Mouse (Mus musculus): ENCODE measurements around the gene Frrs1l.

The Frrs1l gene

DNA sequence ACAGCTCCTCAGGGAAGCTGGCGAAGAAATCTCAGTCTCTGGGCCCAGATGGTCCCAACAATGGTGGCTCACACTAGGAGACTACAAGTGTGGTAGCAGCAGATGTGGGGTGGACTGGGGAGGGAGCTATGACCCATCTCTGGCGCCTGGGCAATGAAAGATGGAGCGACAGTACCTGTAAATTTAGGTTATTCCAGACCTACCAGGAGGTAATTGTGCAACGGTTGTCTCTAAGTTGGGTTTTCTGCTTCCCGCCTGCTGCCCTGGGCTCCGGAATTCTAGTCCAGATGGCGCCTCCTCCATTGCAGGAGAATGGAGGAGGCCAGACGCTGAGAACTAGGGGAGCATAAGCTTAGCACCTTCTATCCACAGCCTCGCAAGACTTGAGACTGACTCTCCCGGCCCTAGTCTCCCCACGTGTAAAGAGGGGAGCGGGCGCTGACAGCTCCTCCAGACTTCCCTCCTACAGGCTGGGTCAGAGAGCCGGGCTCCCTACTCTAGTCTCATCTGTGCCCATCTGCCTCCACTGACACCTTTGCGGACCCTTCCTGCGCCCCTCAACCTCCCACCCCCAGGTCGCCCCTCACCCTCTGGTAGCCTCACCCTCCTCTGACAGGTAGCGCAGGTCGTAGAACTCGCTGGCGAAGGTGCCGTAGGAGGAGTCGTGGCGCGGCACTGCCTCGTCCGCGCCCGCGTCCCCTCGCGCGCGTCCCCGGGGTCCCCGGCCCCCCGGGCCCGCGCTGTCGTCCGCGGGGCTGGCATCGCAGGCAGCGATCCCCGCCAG is 568 bp downstream of the Frrs1l start:
- ATAC-seq (ENCODE audit: insufficient number of reproducible peaks, low FRiP score, low TSS enrichment): peak; percentile 78

- no peak for ATAC-seq (ENCODE audit: insufficient number of reproducible peaks, low FRiP score, low TSS enrichment)
Measured at GRCm38 (mm10) chr4:56965586-56966179, 24.5 kb downstream of the Frrs1l start.

DNA sequence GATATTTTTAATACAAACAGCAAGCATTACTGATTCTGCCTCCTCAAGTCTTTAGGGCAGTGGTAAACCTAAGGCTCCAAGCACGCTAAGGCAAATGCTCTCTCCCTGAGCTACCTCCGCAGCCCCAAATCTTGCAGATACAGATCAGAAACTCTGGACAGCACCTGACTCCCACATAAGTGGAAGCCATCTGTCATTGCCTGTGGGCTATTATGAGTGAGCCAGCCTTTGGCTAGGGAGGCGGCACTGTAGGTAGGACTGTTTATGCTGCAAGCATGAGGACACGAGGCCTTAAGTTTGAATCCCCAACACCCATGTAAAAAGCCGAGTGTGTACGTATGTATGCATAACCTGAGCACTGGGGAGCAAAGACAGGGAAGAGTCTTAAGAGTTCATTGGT is 26.5 kb downstream of the Frrs1l start:
- ATAC-seq (ENCODE audit: insufficient number of reproducible peaks, low FRiP score, low TSS enrichment): peak; percentile 81

DNA sequence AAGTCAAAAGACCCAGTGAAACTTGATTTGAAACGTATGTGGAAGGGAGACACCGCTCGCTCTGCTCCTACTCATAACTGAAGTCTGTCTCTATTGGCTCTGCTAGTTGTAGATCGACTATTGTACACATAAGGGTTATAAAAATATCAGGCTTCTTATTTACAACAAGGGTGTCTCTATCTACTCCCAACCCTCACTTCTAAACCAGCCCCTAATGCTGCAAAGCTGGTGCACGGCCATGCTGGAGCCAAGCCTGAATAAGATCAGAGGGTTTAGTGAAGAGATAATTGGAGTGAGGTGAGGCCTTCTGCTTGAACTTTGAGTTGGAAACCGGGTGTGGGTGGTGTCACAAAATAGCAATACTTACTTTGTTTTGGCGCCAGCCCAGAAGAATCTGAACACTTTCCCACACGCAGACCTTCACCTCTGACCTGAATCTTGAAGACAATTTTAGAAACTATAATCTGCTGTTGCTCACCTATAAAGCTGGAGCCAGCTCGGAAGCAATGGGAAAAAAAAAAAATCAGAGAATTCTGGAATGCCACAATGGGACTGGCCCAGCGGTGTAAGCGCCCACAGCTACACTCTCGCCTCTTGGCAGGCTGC is 28.8 kb downstream of the Frrs1l start:
- ATAC-seq (ENCODE audit: insufficient number of reproducible peaks, low FRiP score, low TSS enrichment): no peak

GRCm38 (mm10) chr4:56957518-56957917 is 32.7 kb downstream of the Frrs1l start:
- ATAC-seq (ENCODE audit: insufficient number of reproducible peaks, low FRiP score, low TSS enrichment): no peak

GRCm38 (mm10) chr4:56953235-56953634 is 37.0 kb downstream of the Frrs1l start:
- ATAC-seq (ENCODE audit: insufficient number of reproducible peaks, low FRiP score, low TSS enrichment): no peak

- ATAC-seq (ENCODE audit: insufficient number of reproducible peaks, low FRiP score, low TSS enrichment): no peak
Measured at GRCm38 (mm10) chr4:56951701-56952100, 38.5 kb downstream of the Frrs1l start.

GRCm38 (mm10) chr4:56949494-56949893 is 40.7 kb downstream of the Frrs1l start:
- ATAC-seq (ENCODE audit: insufficient number of reproducible peaks, low FRiP score, low TSS enrichment): no peak

DNA sequence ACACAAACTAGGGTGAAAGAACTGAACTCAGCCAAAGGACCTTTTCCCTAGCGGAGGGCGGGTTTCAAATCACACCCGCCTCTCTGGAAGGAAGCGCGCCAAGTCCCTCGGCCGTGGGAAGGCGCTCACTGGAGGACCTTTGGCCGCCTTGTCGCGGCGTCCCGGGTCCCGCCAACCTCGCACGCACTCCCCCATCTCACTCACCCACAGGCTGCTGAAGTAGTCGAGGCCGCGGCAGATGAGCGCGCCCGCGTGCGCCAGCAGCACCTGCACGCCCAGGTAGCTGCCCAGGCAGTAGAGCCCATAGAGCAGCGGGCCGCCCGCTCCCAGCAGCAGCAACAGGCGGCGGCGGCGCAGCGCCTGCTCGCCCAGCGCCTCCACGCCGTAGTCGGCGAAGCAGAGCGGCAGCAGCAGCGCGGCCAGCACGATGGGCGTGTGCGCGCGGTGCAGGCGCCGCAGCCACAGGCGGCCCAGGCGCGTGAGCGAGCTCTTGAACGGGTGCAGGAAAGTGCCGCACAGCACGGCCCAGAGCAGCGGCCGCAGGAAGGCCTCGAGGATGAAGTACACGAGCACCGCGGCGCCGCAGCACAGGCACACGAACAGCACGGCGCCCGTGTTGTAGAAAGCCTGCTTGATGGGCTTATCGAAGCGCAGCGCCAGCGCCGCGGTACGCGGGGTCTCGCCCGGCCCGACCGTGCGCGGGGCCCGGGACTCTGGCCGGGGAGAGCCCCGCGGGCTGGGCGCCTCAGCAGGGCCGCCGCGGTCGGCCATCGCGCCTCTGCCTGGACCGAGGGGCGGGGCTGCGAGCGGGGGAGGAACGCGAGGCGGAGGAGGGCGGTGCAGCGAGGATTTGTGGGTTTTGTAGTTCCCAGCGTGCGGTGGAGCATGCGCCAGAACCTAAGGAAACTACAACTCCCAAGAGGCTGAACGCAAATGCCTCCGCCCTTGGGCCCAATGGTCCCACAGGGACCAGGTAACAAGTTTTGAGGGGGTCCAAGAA is 43.2 kb downstream of the Frrs1l start, which contains the start of gene Tmem245:
Gene Tmem245 (minus strand): TSS at position 797 of the 1,000 bp plus-strand sequence.
- ATAC-seq (ENCODE audit: insufficient number of reproducible peaks, low FRiP score, low TSS enrichment): peak; percentile 94

- ATAC-seq (ENCODE audit: insufficient number of reproducible peaks, low FRiP score, low TSS enrichment): no peak
Measured at GRCm38 (mm10) chr4:56946180-56946579, 44.0 kb downstream of the Frrs1l start.

DNA sequence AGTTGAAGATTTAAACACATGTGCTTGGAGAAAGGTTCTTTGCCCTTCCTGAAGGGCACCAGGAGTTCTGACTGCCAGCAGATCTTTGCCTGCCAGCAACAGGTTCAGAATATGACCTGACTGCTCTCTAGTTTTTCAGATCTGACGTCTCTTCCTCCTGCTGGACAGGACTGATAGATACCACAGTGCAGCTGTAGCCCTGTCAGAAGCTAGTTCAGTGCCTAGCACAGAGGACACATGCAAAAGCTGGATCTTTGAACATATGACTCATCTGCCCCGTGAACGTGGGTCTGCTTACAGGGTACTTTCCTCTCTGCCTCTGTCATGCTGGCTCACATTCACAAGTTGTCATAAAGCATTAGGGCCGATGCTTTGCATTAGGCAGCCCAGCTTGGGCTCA is 45.9 kb downstream of the Frrs1l start:
- ATAC-seq (ENCODE audit: insufficient number of reproducible peaks, low FRiP score, low TSS enrichment): no peak

DNA sequence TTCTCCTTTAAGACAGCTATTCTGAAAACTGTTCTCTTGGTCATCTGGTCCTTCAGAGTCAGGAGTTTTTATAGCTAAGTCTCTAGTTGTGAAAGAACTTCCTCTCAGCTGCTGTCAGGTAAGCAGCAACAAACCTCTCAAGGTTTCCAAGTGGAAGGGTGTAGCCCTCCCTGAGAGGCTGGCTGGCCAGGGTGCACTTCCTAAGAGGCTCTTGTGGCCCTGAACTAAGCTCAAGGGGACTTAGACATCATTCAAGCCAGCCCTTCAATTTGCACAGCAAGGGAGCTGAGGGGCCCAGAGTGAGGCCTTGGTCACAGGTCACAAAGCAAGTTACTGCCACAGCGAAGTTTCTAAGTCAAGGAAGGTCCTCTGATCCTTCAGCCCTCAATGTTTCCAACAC is 46.9 kb downstream of the Frrs1l start:
- no peak for ATAC-seq (ENCODE audit: insufficient number of reproducible peaks, low FRiP score, low TSS enrichment)

DNA sequence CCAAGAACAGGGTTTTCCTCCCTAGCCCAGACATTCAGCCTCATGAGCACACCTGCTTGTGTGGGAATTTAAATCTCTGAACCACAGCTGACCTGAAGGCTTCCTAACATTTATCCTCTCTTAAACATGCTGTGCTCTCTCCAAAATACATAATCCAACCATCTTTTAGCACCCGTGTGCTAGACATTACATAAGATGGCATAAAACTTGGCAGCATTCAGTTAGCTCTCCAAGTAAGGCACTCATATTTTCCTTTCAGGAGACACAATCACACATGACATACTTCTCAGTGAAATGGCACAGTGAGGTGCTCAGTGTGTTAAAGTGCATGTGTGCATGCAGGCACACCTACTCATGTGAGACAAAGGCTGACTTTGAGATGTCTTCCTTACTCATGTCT is 47.6 kb downstream of the Frrs1l start:
- no peak for ATAC-seq (ENCODE audit: insufficient number of reproducible peaks, low FRiP score, low TSS enrichment)

GRCm38 (mm10) chr4:56941481-56941880 is 48.7 kb downstream of the Frrs1l start:
- no peak for ATAC-seq (ENCODE audit: insufficient number of reproducible peaks, low FRiP score, low TSS enrichment)

DNA sequence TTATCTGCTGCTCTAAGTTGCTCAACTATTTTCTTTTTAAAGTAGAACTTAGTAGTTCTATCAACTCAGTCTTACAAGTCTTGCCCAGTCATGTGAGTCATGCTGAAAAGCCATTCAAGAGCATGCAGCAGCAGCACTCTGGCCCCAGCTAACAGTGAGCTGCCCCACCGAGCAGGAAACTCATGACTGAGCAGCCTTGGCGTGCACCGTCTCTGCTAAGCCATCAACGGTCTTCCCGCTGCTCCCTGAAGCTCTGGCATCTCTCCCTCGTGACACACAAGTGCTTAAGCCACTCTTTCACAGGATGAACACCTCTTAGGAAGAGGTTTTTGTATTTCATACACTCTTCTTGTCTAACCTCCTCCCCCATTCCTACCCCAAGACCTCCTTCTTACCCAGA is 53.1 kb downstream of the Frrs1l start:
- ATAC-seq (ENCODE audit: insufficient number of reproducible peaks, low FRiP score, low TSS enrichment): no peak

GRCm38 (mm10) chr4:56935327-56935726 is 54.9 kb downstream of the Frrs1l start:
- ATAC-seq (ENCODE audit: insufficient number of reproducible peaks, low FRiP score, low TSS enrichment): no peak

DNA sequence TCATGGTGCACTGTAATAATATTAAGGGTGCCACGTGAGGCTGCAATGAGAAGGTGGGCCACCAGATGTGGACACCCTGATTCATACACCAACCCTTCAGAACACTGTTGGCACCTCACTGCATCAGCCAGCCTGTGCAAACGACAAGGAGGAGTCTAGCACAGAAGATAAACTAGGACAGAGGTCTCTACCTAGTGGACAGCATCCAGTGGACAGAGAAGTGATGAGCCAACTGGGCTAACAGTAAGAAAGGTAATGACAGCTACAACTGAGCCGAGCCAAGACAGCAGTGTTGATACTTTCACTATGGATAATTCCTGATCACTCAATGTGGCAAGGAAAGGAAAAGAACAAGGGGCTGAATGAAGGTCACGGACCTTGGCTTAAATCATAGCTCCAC is 57.0 kb downstream of the Frrs1l start:
- no peak for ATAC-seq (ENCODE audit: insufficient number of reproducible peaks, low FRiP score, low TSS enrichment)

- ATAC-seq (ENCODE audit: insufficient number of reproducible peaks, low FRiP score, low TSS enrichment): no peak
Measured at GRCm38 (mm10) chr4:56932096-56932495, 58.1 kb downstream of the Frrs1l start.

DNA sequence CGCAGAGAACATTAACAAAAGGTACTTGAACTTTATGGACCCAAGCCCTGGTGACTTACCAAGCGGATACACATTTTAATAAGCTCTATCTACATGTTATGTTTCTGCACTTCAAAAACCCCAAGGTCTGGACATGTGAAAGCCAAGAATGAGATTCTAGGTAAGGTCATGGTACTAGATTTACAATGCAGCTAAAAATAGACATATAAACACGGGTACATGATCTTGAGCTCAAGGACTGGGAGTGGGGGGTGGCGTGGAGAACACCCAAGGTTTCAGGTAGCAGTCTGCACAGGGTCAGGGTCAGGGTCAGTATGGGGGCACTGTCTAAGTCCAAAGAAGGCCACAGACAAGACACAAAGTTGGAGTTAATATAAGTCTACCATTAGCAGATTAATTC is 59.9 kb downstream of the Frrs1l start:
- no peak for ATAC-seq (ENCODE audit: insufficient number of reproducible peaks, low FRiP score, low TSS enrichment)

DNA sequence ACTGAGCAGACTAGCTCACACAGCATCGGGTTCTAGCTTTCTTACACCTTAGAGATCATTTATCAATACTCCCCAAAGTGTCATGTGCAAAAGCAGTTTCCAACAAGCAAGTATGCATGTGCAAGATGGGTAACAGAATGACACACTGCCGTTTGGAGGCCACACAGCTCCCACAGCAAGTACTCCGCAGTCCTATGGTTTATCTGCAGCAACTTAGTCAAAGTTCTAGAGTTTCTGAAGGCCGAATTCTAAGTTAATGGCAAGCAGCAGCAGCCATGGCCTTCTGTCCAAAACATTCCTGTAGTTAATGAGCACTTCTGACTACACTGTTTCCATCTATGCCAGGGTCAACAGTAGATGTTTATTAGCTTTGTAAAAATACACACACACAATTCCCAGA is 63.2 kb downstream of the Frrs1l start:
- ATAC-seq (ENCODE audit: insufficient number of reproducible peaks, low FRiP score, low TSS enrichment): no peak

Data from cerebellum, adult (tissue).